Mouse (Mus musculus) induced T-regulatory cell, adult 2 months (primary cell): ENCODE measurements around the gene Runx3.

Experiments used
- DNase-seq: peaks from one replicate; pipeline ENCODE4 v3.0.0-alpha.2; 2012; ENCODE audit warnings: low read depth

Gene Runx3

GRCm38 (mm10) chr4:135114301-135114700, 6.2 kb upstream of the Runx3 start:
- DNase-seq, result peak; percentile 39

- peak; percentile 55 for DNase-seq
Observed at GRCm38 (mm10) chr4:135115426-135116170, 4.9 kb upstream of the Runx3 start.

GRCm38 (mm10) chr4:135116391-135116790, 4.1 kb upstream of the Runx3 start:
- DNase-seq, result peak; percentile 16

- DNase-seq, result no peak
Observed at GRCm38 (mm10) chr4:135117846-135118245, 2.6 kb upstream of the Runx3 start.

- DNase-seq, result peak; percentile 35
Observed at GRCm38 (mm10) chr4:135118855-135119474, 1.5 kb upstream of the Runx3 start.

DNA sequence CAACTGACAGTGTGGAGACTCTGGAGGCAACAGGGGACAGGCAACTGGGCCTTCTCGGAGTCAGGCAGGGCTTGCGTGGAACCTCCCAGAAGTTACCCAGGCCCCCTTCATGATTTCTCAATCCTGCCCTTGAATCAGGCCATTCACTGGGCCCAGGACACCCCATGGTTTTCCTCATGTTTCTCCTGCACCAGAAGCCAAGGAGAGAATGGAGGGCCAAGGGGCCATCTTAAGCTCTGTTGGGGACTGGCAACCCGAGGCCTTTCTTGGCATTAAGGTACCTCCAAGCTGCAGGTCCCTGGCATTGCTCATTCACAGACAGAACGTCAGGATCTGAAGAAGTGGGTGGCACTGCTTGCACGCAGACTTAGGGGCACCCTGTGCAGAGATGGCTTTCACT, 3.3 kb downstream of the Runx3 start:
- no peak for DNase-seq

- DNase-seq, result peak; percentile 19
Observed at GRCm38 (mm10) chr4:135124732-135125131, 4.3 kb downstream of the Runx3 start.

- peak; percentile 16 for DNase-seq
Observed at GRCm38 (mm10) chr4:135125152-135125551, 4.7 kb downstream of the Runx3 start.

GRCm38 (mm10) chr4:135126385-135126784, 5.9 kb downstream of the Runx3 start:
- DNase-seq, result peak; percentile 34

GRCm38 (mm10) chr4:135128841-135129520, 8.5 kb downstream of the Runx3 start:
- DNase-seq, result peak; percentile 78

DNA sequence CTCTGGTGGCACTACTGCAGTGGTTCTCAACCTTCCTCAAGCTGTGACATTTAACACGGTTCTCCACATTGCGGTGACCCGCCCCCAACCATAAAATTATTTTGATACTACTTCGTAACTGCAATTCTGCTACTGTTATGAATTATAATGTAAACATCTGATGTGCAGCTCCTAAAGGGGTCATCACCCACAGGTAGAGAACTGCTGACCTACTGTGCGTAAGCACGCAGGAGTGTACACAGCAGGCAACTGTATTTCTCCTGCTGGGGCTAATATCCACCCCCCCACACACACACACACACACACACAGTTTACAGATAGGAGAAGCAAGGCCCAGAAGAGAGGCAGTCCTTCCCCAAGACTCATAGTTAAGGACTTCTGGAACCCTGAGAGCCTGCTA, 9.7 kb downstream of the Runx3 start:
- no peak for DNase-seq

GRCm38 (mm10) chr4:135131145-135131544, 10.7 kb downstream of the Runx3 start:
- no peak for DNase-seq

DNA sequence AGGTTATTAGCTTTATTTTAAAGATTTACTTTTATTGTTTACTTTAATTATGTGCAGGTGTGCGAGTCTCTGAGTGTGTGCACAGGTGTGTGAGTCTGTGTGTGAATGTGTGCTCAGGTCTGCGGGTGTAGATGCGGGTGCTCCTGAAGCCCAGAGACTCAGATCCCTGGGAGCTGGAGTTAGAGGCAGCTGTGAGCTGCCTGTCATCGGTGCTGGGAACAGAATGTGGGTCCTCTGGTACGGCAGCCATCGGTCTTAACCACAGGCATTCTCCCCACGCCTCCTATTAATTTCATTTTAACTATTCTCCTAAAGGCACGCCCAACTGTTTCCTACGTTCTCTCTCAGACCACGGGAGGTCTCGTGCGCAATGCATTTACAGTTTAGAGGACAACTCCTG, 12.3 kb downstream of the Runx3 start:
- no peak for DNase-seq

DNA sequence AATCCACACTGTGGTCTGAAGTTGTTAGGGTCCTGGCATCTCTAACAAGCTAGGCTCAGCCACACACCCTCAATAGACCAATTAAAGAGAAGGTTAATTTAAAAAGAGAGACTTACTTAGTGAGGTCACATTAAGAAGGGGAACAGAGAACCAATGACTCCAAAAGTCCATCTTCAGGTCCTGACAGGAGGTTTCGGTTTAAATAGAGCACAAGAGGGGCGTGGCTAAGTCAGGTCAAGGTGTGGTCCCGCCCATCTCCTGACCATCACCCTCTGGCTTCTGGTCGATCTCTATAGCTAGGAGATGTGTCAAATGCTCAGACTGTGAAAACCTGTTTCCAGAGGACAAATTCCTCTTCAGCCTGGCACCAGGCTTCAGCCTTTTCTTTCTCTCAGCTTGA, 13.3 kb downstream of the Runx3 start:
- DNase-seq, result no peak

DNA sequence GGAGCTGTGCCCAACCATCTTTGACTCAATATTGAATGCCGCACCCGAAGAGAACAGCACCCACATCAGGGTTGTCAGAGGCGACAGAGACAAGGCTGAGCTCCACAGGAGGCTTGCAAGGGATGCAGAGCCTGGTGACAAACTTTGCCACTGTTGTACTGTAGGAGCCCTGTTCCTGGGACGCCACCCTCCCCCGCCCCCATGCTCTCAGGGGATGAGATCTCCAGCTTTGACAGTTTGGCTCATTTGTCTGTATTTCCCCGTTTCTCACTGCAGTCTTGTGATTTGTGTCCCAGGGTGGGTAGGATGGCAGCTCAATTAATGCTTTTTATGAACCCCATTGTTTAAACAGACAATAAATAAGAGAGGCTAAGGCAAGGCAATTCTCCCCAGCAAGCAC, 14.9 kb downstream of the Runx3 start:
- no peak for DNase-seq

GRCm38 (mm10) chr4:135136202-135136601, 15.8 kb downstream of the Runx3 start:
- DNase-seq, result no peak

GRCm38 (mm10) chr4:135136612-135137011, 16.2 kb downstream of the Runx3 start:
- no peak for DNase-seq

- DNase-seq, result peak; percentile 47
Observed at GRCm38 (mm10) chr4:135140647-135141515, 20.4 kb downstream of the Runx3 start.

GRCm38 (mm10) chr4:135141720-135142119, 21.3 kb downstream of the Runx3 start:
- no peak for DNase-seq

GRCm38 (mm10) chr4:135146734-135147133, 26.3 kb downstream of the Runx3 start:
- DNase-seq, result no peak

GRCm38 (mm10) chr4:135148660-135149059, 28.2 kb downstream of the Runx3 start:
- no peak for DNase-seq
